Mouse (Mus musculus) heart, postnatal 0 days (tissue): Measurements from ENCODE around the gene Dab1.

Experiments used
- CTCF ChIP-seq: IDR thresholded peaks from 2 replicates; pipeline ENCODE4 v1.5.1; 2016; ENCODE audit warnings: antibody characterized with exemption, control low read depth, low read depth
- EP300 ChIP-seq: IDR thresholded peaks from 2 replicates; pipeline ENCODE4 v1.6.1; 2016; ENCODE audit warnings: antibody characterized with exemption, low read depth

- TF ChIP-seq CTCF (no peak), EP300 (no peak)
Measured at GRCm38 (mm10) chr4:103620590-103621155, 1.5 kb downstream of the Dab1 start.
